Mouse (Mus musculus): Measurements from ENCODE around the gene Mixl1. TPM values are rescaled to one million over a fixed set of nuclear protein-coding genes. Genes with fewer than 3 reads are reported as not detected.

Gene Mixl1
- polyA plus RNA-seq (2015; fragmentation: Nextera tagmentation; extraction: Ambion mirVana): 0.18 and 0.27 TPM in 2 replicates

- no peak for ATAC-seq (ENCODE audit: low read depth)
- no peak within 1 kb of the TSS for H3K9ac ChIP-seq (ENCODE audit: low read depth, low read length)
- peaks cover 3% of the 10 kb centered on the region; the same call in 1 of the 2 replicates for H3K4me1 ChIP-seq (ENCODE audit: control insufficient read depth, low read depth, low read length)
- 2% methylated on average over 78 of the region's 79 CpGs for WGBS (ENCODE audit: insufficient replicate concordance)
- H3K27ac ChIP-seq (ENCODE audit: low read length): no peak within 1 kb of the TSS
- no peaks in the 10 kb centered on the region for H3K36me3 ChIP-seq (ENCODE audit: control insufficient read depth, insufficient read depth)
- peak within 1 kb of the TSS; percentile 59 for H3K4me2 ChIP-seq (ENCODE audit: low read depth, low read length)
- peak within 1 kb of the TSS; percentile 51 for H3K4me3 ChIP-seq (ENCODE audit: low read depth, low read length)
- peaks cover 32% of the 10 kb centered on the region for H3K27me3 ChIP-seq (ENCODE audit: control insufficient read depth, insufficient read depth, low read depth, low read length)
- no peaks in the 10 kb centered on the region for H3K9me3 ChIP-seq (replicated peaks; ENCODE audit: control insufficient read depth, low read length)
These were observed at the start of gene Mixl1 for GRCm38 (mm10) chr1:180696626-180697352. Mixl1 (minus strand) TSS chr1:180697034.

DNA sequence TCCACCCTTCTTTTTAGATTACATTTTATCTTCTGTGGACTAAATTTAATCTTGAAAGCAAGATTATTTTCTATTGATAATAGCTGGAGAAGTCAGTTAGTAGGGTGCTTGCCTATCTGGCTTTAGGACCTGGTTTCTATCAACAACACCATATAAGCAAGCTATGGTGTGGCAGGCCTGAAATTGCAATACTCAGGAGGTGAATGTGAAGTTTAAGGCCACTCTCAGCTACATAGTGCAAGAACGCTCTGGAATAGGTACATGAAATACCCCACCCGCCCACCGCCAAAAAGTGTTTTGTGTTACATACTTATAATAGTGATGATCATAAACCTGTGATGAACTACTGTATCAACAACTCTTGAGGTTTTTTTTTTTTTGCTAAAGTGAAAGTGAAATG is 32.4 kb upstream of the Mixl1 start:
- no peak for ATAC-seq (ENCODE audit: low read depth)
- WGBS (ENCODE audit: insufficient replicate concordance): 80% methylated on average over 3 of the region's 3 CpGs

DNA sequence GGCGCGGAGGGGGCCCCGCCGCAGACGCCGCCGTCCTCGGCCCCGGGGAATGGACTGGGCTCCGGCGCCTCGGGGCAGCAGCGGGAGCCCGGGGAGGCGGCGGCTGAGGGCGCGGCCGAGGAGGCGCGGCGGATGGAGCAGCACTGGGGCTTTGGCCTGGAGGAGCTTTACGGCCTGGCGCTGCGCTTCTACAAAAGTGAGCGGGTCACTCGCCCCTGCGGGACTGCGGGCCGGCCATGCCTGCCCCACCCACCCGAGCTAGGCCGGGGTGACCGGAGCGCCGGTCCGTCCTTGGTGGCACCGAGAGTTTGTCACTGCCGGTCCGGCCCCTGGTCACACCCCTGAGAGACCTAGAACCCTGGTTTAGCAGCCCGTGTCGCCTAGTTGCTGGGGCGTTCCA is 29.3 kb upstream of the Mixl1 start:
- H3K4me1 ChIP-seq (ENCODE audit: control insufficient read depth, low read depth, low read length): peaks cover 52% of the 10 kb centered on the region
- under 1% methylated on average over 41 of the region's 42 CpGs for WGBS (ENCODE audit: insufficient replicate concordance)

More for the DNA sequence above, 32.4 kb upstream of the Mixl1 start:
- Histone ChIP-seq H3K9ac (ENCODE audit: low read depth, low read length) (no peak overlapping the region), H3K9me3 (replicated peaks; ENCODE audit: control insufficient read depth, low read length) (no peaks in the 10 kb centered on the region), H3K27ac (ENCODE audit: low read length) (peak overlapping the region; percentile 12; the same call in 1 of the 2 replicates), H3K4me2 (ENCODE audit: low read depth, low read length) (peak overlapping the region; percentile 18; the same call in 1 of the 2 replicates), H3K27me3 (ENCODE audit: control insufficient read depth, insufficient read depth, low read depth, low read length) (no peaks in the 10 kb centered on the region), H3K36me3 (ENCODE audit: control insufficient read depth, insufficient read depth) (peaks cover 1% of the 10 kb centered on the region; the same call in 1 of the 2 replicates), H3K4me3 (ENCODE audit: low read depth, low read length) (no peak overlapping the region), H3K4me1 (ENCODE audit: control insufficient read depth, low read depth, low read length) (peaks cover 35% of the 10 kb centered on the region)

DNA sequence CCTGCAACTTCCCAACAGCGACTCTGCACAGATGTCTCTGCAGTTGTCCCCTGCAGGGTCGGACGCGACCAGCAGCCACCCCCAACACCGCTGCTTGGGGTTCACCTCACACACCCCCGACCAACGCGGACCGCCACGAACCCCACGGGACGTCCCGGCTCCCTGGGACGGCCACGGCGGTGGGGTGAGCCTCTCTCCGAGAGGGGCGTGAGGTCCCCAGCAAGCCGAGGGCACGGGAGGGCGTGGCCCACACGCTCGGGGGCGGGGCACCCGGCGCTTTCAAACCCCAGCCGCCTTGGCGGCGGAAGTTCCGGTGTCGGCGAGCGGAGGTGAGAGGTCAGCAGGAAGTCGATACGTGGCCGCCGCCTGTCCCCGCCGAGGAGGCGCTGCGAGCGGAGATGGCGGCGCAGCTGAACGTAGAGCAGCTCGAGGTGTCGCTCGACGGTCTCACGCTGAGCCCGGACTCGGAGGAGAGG is 28.9 kb upstream of the Mixl1 start, which contains the start of gene Acbd3:
TSS of gene Acbd3 (plus strand) at position 340 of the 476 bp plus-strand sequence.
- no peaks in the 10 kb centered on the region for H3K9me3 ChIP-seq (replicated peaks; ENCODE audit: control insufficient read depth, low read length)
- peak within 1 kb of the TSS; percentile 94 for H3K9ac ChIP-seq (ENCODE audit: low read depth, low read length)
- peak within 1 kb of the TSS; percentile 91 for H3K27ac ChIP-seq (ENCODE audit: low read length)
- peak within 1 kb of the TSS; percentile 95 for H3K4me3 ChIP-seq (ENCODE audit: low read depth, low read length)
- H3K27me3 ChIP-seq (ENCODE audit: control insufficient read depth, insufficient read depth, low read depth, low read length): no peaks in the 10 kb centered on the region
- peak; percentile 92 for ATAC-seq (ENCODE audit: low read depth)
- under 1% methylated on average over 44 of the region's 52 CpGs for WGBS (ENCODE audit: insufficient replicate concordance)
- H3K4me2 ChIP-seq (ENCODE audit: low read depth, low read length): peak within 1 kb of the TSS; percentile 69
- H3K36me3 ChIP-seq (ENCODE audit: control insufficient read depth, insufficient read depth): no peaks in the 10 kb centered on the region
- H3K4me1 ChIP-seq (ENCODE audit: control insufficient read depth, low read depth, low read length): peaks cover 52% of the 10 kb centered on the region

More for the DNA sequence above, 29.3 kb upstream of the Mixl1 start:
- Histone ChIP-seq H3K9me3 (replicated peaks; ENCODE audit: control insufficient read depth, low read length) (no peaks in the 10 kb centered on the region), H3K36me3 (ENCODE audit: control insufficient read depth, insufficient read depth) (no peaks in the 10 kb centered on the region), H3K27ac (ENCODE audit: low read length) (peak overlapping the region; percentile 91), H3K27me3 (ENCODE audit: control insufficient read depth, insufficient read depth, low read depth, low read length) (no peaks in the 10 kb centered on the region), H3K4me2 (ENCODE audit: low read depth, low read length) (peak overlapping the region; percentile 69), H3K9ac (ENCODE audit: low read depth, low read length) (peak overlapping the region; percentile 94), H3K4me3 (ENCODE audit: low read depth, low read length) (peak overlapping the region; percentile 95)
- peak; percentile 76 for ATAC-seq (ENCODE audit: low read depth)

GRCm38 (mm10) chr1:180723701-180724238 is 26.9 kb upstream of the Mixl1 start:
- Histone ChIP-seq H3K4me3 (ENCODE audit: low read depth, low read length) (no peak overlapping the region), H3K27ac (ENCODE audit: low read length) (no peak overlapping the region), H3K27me3 (ENCODE audit: control insufficient read depth, insufficient read depth, low read depth, low read length) (no peaks in the 10 kb centered on the region), H3K4me2 (ENCODE audit: low read depth, low read length) (no peak overlapping the region), H3K9ac (ENCODE audit: low read depth, low read length) (no peak overlapping the region), H3K4me1 (ENCODE audit: control insufficient read depth, low read depth, low read length) (peaks cover 42% of the 10 kb centered on the region), H3K9me3 (replicated peaks; ENCODE audit: control insufficient read depth, low read length) (no peaks in the 10 kb centered on the region), H3K36me3 (ENCODE audit: control insufficient read depth, insufficient read depth) (no peaks in the 10 kb centered on the region)
- ATAC-seq (ENCODE audit: low read depth): no peak
- WGBS (ENCODE audit: insufficient replicate concordance): 13% methylated on average over 1 of the region's 1 CpGs

DNA sequence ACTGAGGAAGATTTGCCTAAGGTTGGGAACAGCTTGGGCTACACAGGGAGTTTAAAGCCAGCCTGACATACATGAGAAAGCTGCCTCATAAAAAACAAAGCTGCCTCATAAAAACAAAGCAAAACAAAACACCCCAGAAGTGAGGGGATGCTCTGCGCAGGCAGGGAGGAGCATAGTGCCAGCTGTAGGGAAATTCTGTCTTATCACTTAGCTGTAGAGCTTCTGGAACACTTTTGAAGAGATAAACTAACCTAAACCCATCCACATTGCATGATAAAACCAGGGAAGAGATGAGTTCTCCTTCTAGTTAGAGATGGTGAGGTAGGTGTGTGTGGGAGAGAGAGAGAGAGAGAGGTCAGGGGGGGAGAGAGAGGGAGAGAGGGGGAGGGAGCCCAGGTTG is 25.8 kb upstream of the Mixl1 start:
- Histone ChIP-seq H3K9me3 (replicated peaks; ENCODE audit: control insufficient read depth, low read length) (no peaks in the 10 kb centered on the region), H3K27me3 (ENCODE audit: control insufficient read depth, insufficient read depth, low read depth, low read length) (no peaks in the 10 kb centered on the region), H3K36me3 (ENCODE audit: control insufficient read depth, insufficient read depth) (no peaks in the 10 kb centered on the region), H3K9ac (ENCODE audit: low read depth, low read length) (no peak overlapping the region), H3K4me2 (ENCODE audit: low read depth, low read length) (peak overlapping the region; percentile 40), H3K27ac (ENCODE audit: low read length) (peak overlapping the region; percentile 63), H3K4me3 (ENCODE audit: low read depth, low read length) (no peak overlapping the region), H3K4me1 (ENCODE audit: control insufficient read depth, low read depth, low read length) (peaks cover 33% of the 10 kb centered on the region)
- WGBS (ENCODE audit: insufficient replicate concordance): 42% methylated on average over 1 of the region's 1 CpGs
- ATAC-seq (ENCODE audit: low read depth): peak; percentile 37

GRCm38 (mm10) chr1:180719951-180720689 is 23.3 kb upstream of the Mixl1 start:
- H3K27ac ChIP-seq (ENCODE audit: low read length): no peak overlapping the region
- H3K4me3 ChIP-seq (ENCODE audit: low read depth, low read length): no peak overlapping the region
- H3K4me1 ChIP-seq (ENCODE audit: control insufficient read depth, low read depth, low read length): peaks cover 20% of the 10 kb centered on the region
- H3K4me2 ChIP-seq (ENCODE audit: low read depth, low read length): no peak overlapping the region
- H3K36me3 ChIP-seq (ENCODE audit: control insufficient read depth, insufficient read depth): no peaks in the 10 kb centered on the region
- no peaks in the 10 kb centered on the region for H3K27me3 ChIP-seq (ENCODE audit: control insufficient read depth, insufficient read depth, low read depth, low read length)
- 42% methylated on average over 5 of the region's 5 CpGs for WGBS (ENCODE audit: insufficient replicate concordance)
- no peak; the same call in 1 of the 2 replicates for ATAC-seq (ENCODE audit: low read depth)
- no peaks in the 10 kb centered on the region for H3K9me3 ChIP-seq (replicated peaks; ENCODE audit: control insufficient read depth, low read length)
- no peak overlapping the region for H3K9ac ChIP-seq (ENCODE audit: low read depth, low read length)

DNA sequence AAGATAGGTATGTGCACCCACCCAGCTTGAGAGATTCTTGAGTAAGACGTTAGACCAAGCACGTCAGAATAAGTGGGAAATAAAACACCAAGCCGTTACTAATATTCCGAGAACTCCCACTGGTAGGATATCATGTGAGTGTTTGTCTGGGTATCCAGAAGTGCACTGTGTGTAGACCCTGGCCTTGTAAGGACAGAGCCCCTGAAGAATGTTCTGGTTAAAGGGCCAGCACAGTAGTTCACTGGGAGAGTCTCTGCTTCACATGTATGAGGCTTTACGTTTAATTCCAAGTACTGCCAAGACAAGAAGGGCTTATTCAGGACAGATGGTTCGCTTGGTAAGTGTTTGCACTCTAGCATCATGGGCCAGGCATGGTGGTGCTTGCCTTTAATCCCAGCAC is 22.6 kb upstream of the Mixl1 start:
- no peak for ATAC-seq (ENCODE audit: low read depth)
- H3K9me3 ChIP-seq (replicated peaks; ENCODE audit: control insufficient read depth, low read length): no peaks in the 10 kb centered on the region
- H3K27ac ChIP-seq (ENCODE audit: low read length): no peak overlapping the region
- H3K4me2 ChIP-seq (ENCODE audit: low read depth, low read length): no peak overlapping the region
- H3K27me3 ChIP-seq (ENCODE audit: control insufficient read depth, insufficient read depth, low read depth, low read length): no peaks in the 10 kb centered on the region
- no peaks in the 10 kb centered on the region for H3K36me3 ChIP-seq (ENCODE audit: control insufficient read depth, insufficient read depth)
- peaks cover 17% of the 10 kb centered on the region for H3K4me1 ChIP-seq (ENCODE audit: control insufficient read depth, low read depth, low read length)
- no peak overlapping the region for H3K4me3 ChIP-seq (ENCODE audit: low read depth, low read length)
- H3K9ac ChIP-seq (ENCODE audit: low read depth, low read length): no peak overlapping the region
- whole genome bisulfite sequencing (ENCODE audit: insufficient replicate concordance): 73% methylated on average over 6 of the region's 6 CpGs

Data from liver, embryonic 16.5 days (tissue).